Mouse (Mus musculus) E14TG2a.4 (cell line): ENCODE measurements around the gene Plgrkt.

ENCODE experiments used
- H3K27me3 ChIP-seq: 2 replicates; pipeline ENCODE4 v1.6.1; 2014; ENCODE audit warnings: low read length, control low read depth; ENCODE audit not compliant: insufficient read depth
- H3K36me3 ChIP-seq: 2 replicates; pipeline ENCODE4 v1.6.1; 2014; ENCODE audit warnings: low read length, control low read depth; ENCODE audit not compliant: insufficient read depth
- H3K4me1 ChIP-seq: replicated peaks from 2 replicates; pipeline ENCODE4 v1.6.1; 2014; ENCODE audit warnings: low read depth, low read length, control low read depth
- H3K4me3 ChIP-seq: replicated peaks from 2 replicates; pipeline ENCODE4 v1.5.1; 2014; ENCODE audit warnings: mild to moderate bottlenecking, low read length
- H3K9me3 ChIP-seq: 2 replicates; pipeline ENCODE4 v1.6.1; 2014; ENCODE audit warnings: low read length, control low read depth
- CTCF ChIP-seq: conservative IDR thresholded peaks from 2 replicates; pipeline ENCODE4 v1.5.1; 2014; ENCODE audit warnings: low read length
- NANOG ChIP-seq: IDR thresholded peaks from 2 replicates; pipeline ENCODE4 v1.6.1; 2014; ENCODE audit warnings: borderline replicate concordance, low read length, mixed read lengths
- POU5F1 ChIP-seq: IDR thresholded peaks from 2 replicates; pipeline ENCODE4 v1.6.1; 2014; ENCODE audit warnings: low read length, borderline replicate concordance

The Plgrkt gene

DNA sequence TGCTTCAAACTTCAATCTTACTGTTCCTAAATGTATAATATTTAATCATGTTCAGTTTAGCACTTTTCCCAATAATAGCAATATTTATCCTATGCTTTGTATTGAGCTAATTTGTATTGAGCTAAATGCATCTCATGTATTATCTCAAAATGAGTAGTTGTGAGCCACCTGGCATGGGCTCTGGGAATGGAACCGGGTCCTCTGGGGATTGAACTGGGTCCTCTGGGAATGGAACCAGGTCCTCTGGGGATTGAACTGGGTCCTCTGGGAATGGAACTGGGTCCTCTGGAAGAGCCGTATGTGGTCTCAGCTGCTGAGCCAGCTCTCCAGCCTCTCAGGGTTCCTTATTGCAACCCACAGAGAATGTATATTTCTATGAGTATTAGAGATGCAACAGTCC, 65.1 kb downstream of the Plgrkt start:
- Histone ChIP-seq H3K27me3 (no peaks in the 10 kb centered on the region), H3K4me3 (no peak overlapping the region)
- TF ChIP-seq POU5F1 = no peak
- TF ChIP-seq CTCF = no peak
- no peak for TF ChIP-seq NANOG

DNA sequence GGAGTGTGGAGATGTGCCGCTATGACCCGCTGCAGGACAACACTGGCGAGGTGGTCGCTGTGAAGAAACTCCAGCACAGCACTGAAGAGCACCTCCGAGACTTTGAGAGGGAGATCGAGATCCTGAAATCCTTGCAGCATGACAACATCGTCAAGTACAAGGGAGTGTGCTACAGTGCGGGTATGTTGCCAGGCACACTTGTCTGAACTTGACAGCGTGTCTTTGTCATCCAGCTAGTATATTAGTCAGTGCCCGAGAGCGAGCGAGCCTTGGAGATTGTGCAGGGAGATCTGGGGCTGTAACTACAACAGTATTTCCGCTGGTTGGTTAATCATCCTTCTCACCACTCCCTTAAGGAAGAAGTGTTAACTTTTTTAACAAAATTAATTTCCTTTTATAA, 66.3 kb downstream of the Plgrkt start:
- H3K36me3 ChIP-seq = no peaks in the 10 kb centered on the region
- no peaks in the 10 kb centered on the region for H3K4me1 ChIP-seq
- no peak overlapping the region for H3K4me3 ChIP-seq
- H3K9me3 ChIP-seq = no peaks in the 10 kb centered on the region
- H3K27me3 ChIP-seq = no peaks in the 10 kb centered on the region
- TF ChIP-seq NANOG (no peak), POU5F1 (no peak), CTCF (no peak)

More for the DNA sequence above, 65.1 kb downstream of the Plgrkt start:
- Histone ChIP-seq H3K9me3 (no peaks in the 10 kb centered on the region), H3K4me1 (no peaks in the 10 kb centered on the region), H3K36me3 (no peaks in the 10 kb centered on the region)
